Mouse (Mus musculus): Measurements from ENCODE around the gene Gm20509. TPM values are rescaled to one million over a fixed set of nuclear protein-coding genes. Genes with fewer than 3 reads are reported as not detected.
"Not testable (repeated sequence)": the region's sequence is repeated elsewhere in the genome, so short reads cannot be mapped to it uniquely, and the experiment has no call there.

The Gm20509 gene
- not detected in 2 replicates for polyA plus RNA-seq (2016; fragmentation: Nextera tagmentation; extraction: Ambion mirVana)

DNA sequence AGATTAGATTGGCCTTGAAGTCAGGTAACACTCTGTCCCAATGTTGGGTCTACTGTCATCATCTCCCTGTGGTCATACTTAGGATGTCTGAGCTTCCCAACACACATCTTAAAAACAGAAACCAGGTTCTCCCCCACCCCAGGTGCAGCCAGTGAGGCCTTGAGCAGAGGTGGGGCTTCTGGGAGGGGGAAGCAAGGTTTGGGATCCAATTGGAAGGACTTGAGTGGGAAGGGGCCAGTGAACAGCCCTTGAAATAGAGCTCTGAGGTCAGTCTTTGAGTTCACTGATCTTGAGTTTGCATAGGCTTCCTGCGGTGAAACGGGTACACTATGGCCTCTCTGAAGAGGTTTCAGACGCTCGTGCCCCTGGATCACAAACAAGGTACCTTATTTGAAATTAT, at the start of gene Gm20509:
Gene Gm20509, plus strand, starts transcription at position 290 of the 400 bp plus-strand sequence.
- no peaks in the 10 kb centered on the region for H3K36me3 ChIP-seq
- peaks cover 53% of the 10 kb centered on the region for H3K27me3 ChIP-seq (ENCODE audit: insufficient read depth, poor library complexity, severe bottlenecking)
- H3K9me3 ChIP-seq = no peaks in the 10 kb centered on the region
- H3K4me1 ChIP-seq (replicated peaks) = peaks cover 11% of the 10 kb centered on the region
- peak within 1 kb of the TSS; percentile 63 for H3K4me3 ChIP-seq
- no peak for DNase-seq (ENCODE audit: low spot score)
- WGBS = 91% methylated on average over 4 of the region's 4 CpGs
- peak within 1 kb of the TSS; percentile 82 for H3K27ac ChIP-seq

DNA sequence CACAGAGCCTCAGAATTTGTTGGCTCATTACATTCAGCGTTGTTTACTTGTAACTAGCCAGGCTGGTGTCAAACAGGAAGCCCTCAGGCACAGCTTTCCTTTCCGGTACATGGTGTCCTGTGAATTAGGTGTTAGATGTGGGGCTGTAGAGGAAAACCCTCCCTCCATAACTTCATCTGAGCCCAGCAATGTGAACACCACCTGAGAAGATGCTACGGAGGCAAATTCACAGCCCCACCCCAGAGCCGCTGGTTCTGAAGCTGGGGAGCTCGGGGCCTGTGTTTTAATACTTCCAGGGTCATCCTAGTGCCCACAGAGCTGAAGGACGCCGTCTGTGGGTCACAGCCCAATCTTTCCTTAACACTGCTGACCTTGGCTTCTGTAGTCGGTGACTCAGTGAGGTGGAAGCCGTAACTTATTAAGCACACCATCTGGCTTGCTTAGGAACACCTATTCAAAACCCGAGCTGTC, 46.8 kb upstream of the Gm20509 start:
- Histone ChIP-seq H3K4me1 (replicated peaks) (peaks cover 3% of the 10 kb centered on the region; the same call in 1 of the 2 replicates), H3K4me3 (no peak overlapping the region), H3K36me3 (no peaks in the 10 kb centered on the region), H3K27ac (no peak overlapping the region), H3K9me3 (no peaks in the 10 kb centered on the region), H3K27me3 (ENCODE audit: insufficient read depth, poor library complexity, severe bottlenecking) (no peaks in the 10 kb centered on the region)
- DNase-seq (ENCODE audit: low spot score) = no peak
- 69% methylated on average over 10 of the region's 10 CpGs for WGBS

DNA sequence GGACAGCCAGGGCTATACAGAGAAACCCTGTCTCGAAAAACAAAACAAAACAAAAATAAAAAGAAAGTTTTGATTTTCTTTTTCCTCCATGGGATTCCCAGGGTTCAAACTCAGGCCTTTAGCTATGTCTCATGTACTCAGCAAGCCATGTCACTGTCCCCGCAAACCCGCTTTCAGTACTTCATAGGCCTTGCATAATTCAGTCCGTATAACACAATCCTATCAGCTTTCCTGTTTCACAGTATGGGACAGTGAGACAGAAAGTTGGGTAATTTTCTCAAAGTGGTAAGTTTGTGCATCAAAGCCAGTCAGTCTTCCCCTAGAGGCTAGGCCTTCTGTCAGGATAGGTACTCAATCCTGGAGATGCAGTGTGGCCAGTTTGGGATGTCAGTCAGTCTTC, 43.0 kb upstream of the Gm20509 start:
- Histone ChIP-seq H3K9me3 (no peaks in the 10 kb centered on the region), H3K4me3 (no peak overlapping the region), H3K27ac (no peak overlapping the region), H3K4me1 (replicated peaks) (peaks cover 9% of the 10 kb centered on the region), H3K36me3 (no peaks in the 10 kb centered on the region), H3K27me3 (ENCODE audit: insufficient read depth, poor library complexity, severe bottlenecking) (no peaks in the 10 kb centered on the region)
- WGBS = 87% methylated on average over 4 of the region's 4 CpGs
- no peak for DNase-seq (ENCODE audit: low spot score)

DNA sequence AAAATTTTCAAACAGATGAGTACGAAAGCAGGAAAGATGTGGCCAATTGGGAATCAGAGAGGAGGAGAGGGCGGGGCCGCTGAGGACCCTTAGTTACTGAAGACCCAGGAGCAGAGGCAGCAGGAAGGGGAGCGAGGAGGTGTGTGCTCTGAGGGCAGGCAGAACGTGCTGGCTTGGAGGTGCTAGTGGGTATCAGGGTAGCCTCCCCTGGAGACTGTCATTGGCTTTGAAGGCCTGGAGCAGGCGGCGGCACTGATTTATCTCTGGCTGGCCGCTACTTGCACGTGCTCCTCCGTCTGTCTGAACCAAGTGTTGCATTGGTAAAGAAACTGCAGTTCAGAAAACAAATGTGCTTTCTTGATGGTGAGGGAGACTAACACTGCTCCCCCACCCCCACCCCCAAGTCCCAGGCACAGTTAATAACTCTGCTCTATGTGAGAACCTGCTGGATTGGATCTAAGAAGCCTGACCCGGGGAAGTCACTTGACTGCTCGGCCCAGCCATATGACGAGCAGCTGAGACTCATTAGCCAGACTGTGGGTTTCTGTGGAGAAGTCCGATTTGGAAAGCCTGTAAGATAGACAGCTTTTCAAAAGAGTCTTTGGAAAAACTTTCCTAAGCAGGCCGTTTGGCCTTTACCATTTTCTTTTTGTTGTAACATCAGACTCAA, 38.5 kb upstream of the Gm20509 start:
- DNase-seq (ENCODE audit: low spot score) = peak; percentile 23
- no peaks in the 10 kb centered on the region for H3K9me3 ChIP-seq
- no peaks in the 10 kb centered on the region for H3K36me3 ChIP-seq
- H3K4me3 ChIP-seq = peak overlapping the region; percentile 18; the same call in 1 of the 2 replicates
- H3K27ac ChIP-seq = peak overlapping the region; percentile 16; the same call in 1 of the 2 replicates
- H3K27me3 ChIP-seq (ENCODE audit: insufficient read depth, poor library complexity, severe bottlenecking) = no peaks in the 10 kb centered on the region
- 34% methylated on average over 15 of the region's 15 CpGs for WGBS
- H3K4me1 ChIP-seq (replicated peaks) = peaks cover 30% of the 10 kb centered on the region

DNA sequence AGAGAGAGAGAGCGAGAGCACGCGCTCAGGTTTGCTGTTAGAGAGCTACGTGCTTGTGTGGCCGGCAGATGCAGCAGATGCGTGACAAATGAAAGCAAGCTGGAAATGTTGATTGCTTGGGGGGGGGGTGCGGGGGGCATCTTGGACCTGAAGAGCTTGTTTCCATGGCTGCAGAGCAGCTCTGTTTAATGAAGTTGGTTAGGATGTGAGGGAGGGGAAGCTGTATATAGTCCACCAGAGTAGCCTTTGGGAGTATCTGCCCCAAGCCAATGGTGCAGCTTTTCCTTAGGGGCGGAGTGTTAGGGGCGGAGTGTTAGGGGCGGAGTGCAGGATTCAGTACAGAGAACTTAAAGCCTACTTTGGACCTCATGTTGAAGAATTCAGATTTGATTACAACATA, 35.2 kb upstream of the Gm20509 start:
- 32% methylated on average over 10 of the region's 10 CpGs for WGBS
- Histone ChIP-seq H3K4me1 (replicated peaks) (peaks cover 30% of the 10 kb centered on the region), H3K9me3 (no peaks in the 10 kb centered on the region), H3K27me3 (ENCODE audit: insufficient read depth, poor library complexity, severe bottlenecking) (no peaks in the 10 kb centered on the region), H3K27ac (no peak overlapping the region), H3K36me3 (no peaks in the 10 kb centered on the region), H3K4me3 (peak overlapping the region; percentile 18; the same call in 1 of the 2 replicates)
- DNase-seq (ENCODE audit: low spot score) = peak; percentile 42

DNA sequence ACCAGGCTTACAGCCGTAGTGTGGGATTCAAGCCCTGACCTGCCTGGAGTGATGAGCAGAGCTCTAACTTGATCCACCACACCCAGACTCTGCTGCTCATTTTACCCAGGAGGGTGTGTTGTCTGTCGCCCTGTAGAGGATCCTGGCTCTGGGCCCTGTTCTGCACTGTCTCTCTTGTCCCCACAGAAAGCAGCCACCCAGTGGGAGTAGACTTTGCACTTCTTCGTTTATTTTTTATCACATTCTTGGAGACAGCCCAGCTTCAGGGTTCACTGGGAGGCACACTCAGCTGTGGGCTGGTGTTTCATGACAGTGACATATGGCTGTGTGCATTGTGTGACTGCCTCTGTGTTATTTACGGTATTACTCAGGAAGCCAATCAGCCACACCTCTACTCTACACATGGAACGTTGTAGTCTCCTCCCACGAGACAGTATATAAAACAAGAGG, 34.0 kb upstream of the Gm20509 start:
- peaks cover 29% of the 10 kb centered on the region for H3K4me1 ChIP-seq (replicated peaks)
- H3K27ac ChIP-seq = no peak overlapping the region
- H3K36me3 ChIP-seq = no peaks in the 10 kb centered on the region
- no peaks in the 10 kb centered on the region for H3K9me3 ChIP-seq
- DNase-seq (ENCODE audit: low spot score) = no peak
- H3K4me3 ChIP-seq = no peak overlapping the region
- H3K27me3 ChIP-seq (ENCODE audit: insufficient read depth, poor library complexity, severe bottlenecking) = no peaks in the 10 kb centered on the region
- 72% methylated on average over 6 of the region's 6 CpGs for WGBS

DNA sequence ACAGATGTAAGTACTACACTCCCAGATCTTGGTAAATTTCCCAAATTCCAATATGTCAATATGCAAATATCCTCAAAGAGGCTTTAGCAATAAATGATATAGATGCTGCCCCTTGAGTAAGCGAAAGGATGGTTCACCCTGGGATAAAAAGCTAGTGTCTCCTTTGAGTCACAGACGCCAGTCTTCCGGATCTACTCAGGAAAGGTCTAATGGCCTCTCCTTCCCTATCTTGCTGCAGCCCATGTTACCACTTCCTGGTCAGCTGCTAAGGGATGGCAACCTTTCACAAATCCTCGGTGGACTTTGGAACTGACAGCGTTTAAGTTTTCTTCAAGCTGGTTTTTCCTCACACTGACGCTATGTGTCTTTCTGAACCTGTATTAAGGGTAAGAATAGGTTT, 33.6 kb upstream of the Gm20509 start:
- 91% methylated on average over 6 of the region's 6 CpGs for WGBS
- H3K9me3 ChIP-seq = no peaks in the 10 kb centered on the region
- no peaks in the 10 kb centered on the region for H3K27me3 ChIP-seq (ENCODE audit: insufficient read depth, poor library complexity, severe bottlenecking)
- no peak overlapping the region for H3K27ac ChIP-seq
- no peak for DNase-seq (ENCODE audit: low spot score)
- no peaks in the 10 kb centered on the region for H3K36me3 ChIP-seq
- H3K4me1 ChIP-seq (replicated peaks) = peaks cover 25% of the 10 kb centered on the region
- H3K4me3 ChIP-seq = no peak overlapping the region

DNA sequence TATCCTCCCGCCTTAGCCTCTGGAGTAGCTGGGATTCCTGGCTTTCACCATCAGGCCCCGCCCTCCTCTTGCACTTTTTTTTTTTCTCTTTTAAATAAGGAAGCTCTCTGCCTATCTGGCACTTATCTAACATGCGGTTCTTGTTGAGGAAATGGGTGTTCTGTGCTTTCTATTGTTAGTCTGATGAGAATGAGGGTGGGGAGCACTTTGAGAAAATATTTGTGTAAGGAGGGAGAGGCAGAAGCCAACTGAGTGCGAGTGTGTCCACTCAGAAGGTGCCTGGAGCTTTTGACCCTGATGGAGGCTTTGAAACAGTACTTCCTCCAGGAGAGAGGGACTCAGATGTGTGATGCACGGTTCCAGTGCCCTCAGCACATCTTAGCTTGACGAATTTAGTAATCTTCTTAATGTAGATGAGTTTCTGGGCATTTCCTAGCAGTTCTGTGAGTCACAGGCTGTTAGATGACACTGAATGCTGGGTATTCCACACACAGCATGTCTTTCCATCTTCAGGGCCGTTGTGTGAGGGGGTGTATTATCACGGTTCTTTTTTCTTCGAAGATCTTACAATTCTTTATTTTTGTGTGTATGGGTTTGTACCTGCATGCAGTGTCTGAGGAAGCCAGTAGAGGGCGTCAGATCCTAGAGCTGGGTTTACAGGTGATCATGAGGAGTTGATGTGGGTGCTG, 31.2 kb upstream of the Gm20509 start:
- H3K27me3 ChIP-seq (ENCODE audit: insufficient read depth, poor library complexity, severe bottlenecking) = no peaks in the 10 kb centered on the region
- no peaks in the 10 kb centered on the region for H3K36me3 ChIP-seq
- no peak for DNase-seq (ENCODE audit: low spot score)
- H3K9me3 ChIP-seq = no peaks in the 10 kb centered on the region
- H3K4me3 ChIP-seq = no peak overlapping the region
- no peak overlapping the region for H3K27ac ChIP-seq
- WGBS = 76% methylated on average over 10 of the region's 10 CpGs
- peaks cover 18% of the 10 kb centered on the region for H3K4me1 ChIP-seq (replicated peaks)

DNA sequence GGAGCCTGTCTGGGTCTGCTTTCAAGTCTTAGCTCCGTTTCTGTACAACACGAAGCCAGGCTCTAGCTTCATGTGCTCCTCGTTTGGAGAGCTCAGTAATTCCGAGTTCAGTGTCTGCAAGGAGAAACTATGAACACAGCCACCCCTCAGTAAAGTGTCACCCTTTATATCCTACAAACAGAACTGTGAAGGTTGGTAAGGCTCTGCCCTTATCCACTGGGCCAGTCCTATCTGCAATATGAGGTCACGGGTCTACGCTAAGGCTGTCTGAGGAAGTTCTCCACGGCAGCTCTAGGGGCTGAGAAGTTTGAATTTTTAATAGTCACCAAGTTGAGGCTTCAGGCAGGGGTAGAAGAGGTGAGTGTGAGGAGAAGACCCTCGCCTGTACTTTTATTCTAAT, 29.8 kb upstream of the Gm20509 start:
- no peak for DNase-seq (ENCODE audit: low spot score)
- 87% methylated on average over 8 of the region's 8 CpGs for WGBS
- Histone ChIP-seq H3K9me3 (no peaks in the 10 kb centered on the region), H3K27ac (no peak overlapping the region), H3K36me3 (no peaks in the 10 kb centered on the region), H3K4me1 (replicated peaks) (peaks cover 9% of the 10 kb centered on the region), H3K27me3 (ENCODE audit: insufficient read depth, poor library complexity, severe bottlenecking) (no peaks in the 10 kb centered on the region), H3K4me3 (no peak overlapping the region)

DNA sequence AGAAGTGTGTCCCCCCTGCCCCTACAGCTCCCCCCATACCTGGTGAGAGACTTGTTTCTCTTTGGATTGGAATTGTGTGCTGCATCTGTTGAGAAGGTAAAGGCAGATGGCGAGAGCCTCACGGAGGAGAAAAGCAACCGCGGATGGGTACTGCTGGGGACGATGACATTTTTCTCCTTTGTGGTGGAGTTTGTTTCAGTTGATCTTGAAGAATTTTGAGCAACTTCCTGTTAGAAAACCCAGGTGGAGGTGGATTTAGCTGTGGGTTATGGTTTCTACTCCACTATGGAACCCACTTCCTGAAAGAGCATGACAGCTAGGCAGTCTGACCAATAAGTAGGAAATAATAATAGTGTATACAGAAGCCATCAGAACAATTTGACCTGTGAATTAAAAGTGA, 29.1 kb upstream of the Gm20509 start:
- H3K27ac ChIP-seq = no peak overlapping the region
- WGBS = 91% methylated on average over 5 of the region's 5 CpGs
- H3K36me3 ChIP-seq = no peaks in the 10 kb centered on the region
- H3K27me3 ChIP-seq (ENCODE audit: insufficient read depth, poor library complexity, severe bottlenecking) = no peaks in the 10 kb centered on the region
- DNase-seq (ENCODE audit: low spot score) = no peak
- H3K4me1 ChIP-seq (replicated peaks) = peaks cover 2% of the 10 kb centered on the region
- H3K9me3 ChIP-seq = no peaks in the 10 kb centered on the region
- H3K4me3 ChIP-seq = no peak overlapping the region

DNA sequence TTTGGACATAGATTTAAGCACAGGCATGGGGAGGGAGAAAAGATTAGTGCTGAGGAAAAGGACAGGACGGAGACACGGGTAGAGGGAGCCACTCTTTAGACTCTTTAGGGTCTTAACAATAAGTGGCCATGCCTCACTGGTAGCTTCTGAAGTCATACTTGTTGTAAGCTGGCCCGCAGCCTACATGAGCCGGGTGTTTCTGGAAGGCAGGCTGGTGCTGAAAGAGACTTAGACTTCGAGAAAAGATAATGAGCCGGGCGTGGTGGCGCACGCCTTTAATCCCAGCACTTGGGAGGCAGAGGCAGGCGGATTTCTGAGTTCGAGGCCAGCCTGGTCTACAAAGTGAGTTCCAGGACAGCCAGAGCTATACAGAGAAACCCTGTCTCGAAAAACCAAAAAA, 22.9 kb upstream of the Gm20509 start:
- not testable (repeated sequence) for H3K36me3 ChIP-seq; H3K4me3 ChIP-seq; H3K27ac ChIP-seq; H3K27me3 ChIP-seq (ENCODE audit: insufficient read depth, poor library complexity, severe bottlenecking); H3K4me1 ChIP-seq (replicated peaks); H3K9me3 ChIP-seq; DNase-seq (ENCODE audit: low spot score)
- 85% methylated on average over 11 of the region's 12 CpGs for WGBS

DNA sequence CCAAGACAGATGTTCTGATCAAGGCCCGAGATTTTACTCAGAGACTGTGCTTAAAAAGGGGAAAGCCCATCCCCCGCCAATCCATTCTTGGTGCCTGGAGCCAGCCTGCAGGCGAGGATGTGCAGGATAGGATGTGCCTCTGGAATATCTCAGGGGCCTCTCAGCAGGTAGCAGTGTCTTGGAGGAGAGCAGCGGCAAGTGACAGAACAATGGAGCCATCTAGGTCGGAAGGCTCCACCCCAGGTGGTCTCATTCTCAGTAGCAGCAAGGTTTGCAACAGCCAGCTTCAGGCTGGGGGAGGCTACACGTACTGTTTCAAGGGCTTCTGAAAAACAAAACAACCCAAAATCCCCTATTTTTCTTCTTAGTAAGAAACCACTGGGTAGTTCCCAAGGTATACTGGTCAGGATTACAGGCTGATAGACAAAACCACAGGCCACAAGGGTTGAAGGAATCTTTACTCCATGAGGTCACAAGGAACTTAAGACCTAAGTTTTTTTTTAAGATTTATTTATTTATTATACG, 22.4 kb upstream of the Gm20509 start:
- Histone ChIP-seq H3K4me1 (replicated peaks) (no peaks in the 10 kb centered on the region), H3K27me3 (ENCODE audit: insufficient read depth, poor library complexity, severe bottlenecking) (no peaks in the 10 kb centered on the region), H3K36me3 (no peaks in the 10 kb centered on the region), H3K27ac (no peak overlapping the region), H3K9me3 (no peaks in the 10 kb centered on the region), H3K4me3 (no peak overlapping the region)
- 36% methylated on average over 7 of the region's 7 CpGs for WGBS
- no peak for DNase-seq (ENCODE audit: low spot score)

All from hindbrain, embryonic 10.5 days (tissue).